Mouse (Mus musculus): ENCODE data around the gene Gm10352.
"Not testable (repeated sequence)": the region's sequence is repeated elsewhere in the genome, so short reads cannot be mapped to it uniquely, and the experiment has no call there.

DNA sequence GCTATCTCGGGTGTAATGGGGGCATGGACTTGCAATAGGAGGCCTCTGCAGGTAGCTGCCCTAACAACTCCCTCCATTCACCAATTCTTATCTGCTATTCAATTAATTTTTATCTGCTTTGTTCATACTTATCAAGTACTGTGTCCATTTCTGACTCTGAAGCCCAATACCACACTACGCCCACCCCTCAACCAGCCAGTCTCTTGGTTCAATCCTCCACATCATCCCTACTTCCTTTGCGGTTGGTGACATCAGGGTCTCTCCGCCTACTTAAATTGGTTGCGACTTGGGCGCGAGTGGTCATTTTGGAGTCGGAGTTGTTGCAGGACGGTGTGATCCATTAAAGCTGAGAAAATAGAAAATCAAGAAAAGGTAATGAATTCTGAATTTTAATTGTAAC lies at the start of gene Gm10352:
- not testable (repeated sequence) for TF ChIP-seq POLR2A (IDR thresholded peaks at IDR 0.05; ENCODE audit: control insufficient read depth, extremely low read depth, insufficient read depth, low read length, poor library complexity); CTCF (IDR thresholded peaks at IDR 0.05; ENCODE audit: borderline replicate concordance, control insufficient read depth, extremely low read depth, insufficient read depth, low read length, poor library complexity)

Data from thymus, adult 2 months (tissue).